Mouse (Mus musculus): Measurements from ENCODE around the gene Wsb2.

DNA sequence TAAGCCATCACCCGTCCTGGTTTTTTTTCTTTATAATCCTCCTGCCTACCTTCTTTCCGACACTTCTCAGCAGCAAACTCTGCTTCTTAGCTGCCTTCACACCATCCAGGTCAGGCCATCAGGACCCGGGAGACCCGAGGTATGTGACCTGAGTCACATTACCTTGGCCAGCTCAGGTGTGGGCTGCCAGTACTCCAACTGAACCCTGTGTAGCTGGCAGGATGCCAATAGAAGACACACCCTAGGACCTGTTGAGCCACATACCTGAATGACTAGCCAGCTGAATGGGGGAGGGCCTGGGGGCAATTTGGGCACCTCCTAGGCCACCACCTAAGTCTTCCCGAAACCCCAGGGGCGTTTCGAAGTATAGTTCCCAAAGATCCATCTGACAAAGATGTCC, 26.6 kb upstream of the Wsb2 start:
- TF ChIP-seq GATA1 (IDR thresholded peaks at IDR 0.05; ENCODE audit: low read length) (no peak), TAL1 (IDR thresholded peaks at IDR 0.05; ENCODE audit: low read length) (no peak)

All from erythroblast, embryonic 14.5 days (primary cell).